Mouse (Mus musculus) neutrophil, adult 5-6 weeks (primary cell): ENCODE measurements around the gene Asna1. TPM values are rescaled to one million over a fixed set of nuclear protein-coding genes. Genes with fewer than 3 reads are reported as not detected.

ENCODE experiments used
- ATAC-seq: fragments of 151-379, 151-347 bp; 2 replicates; pipeline ENCODE4 v1.8.0; 2017; ENCODE audit warnings: mild to moderate bottlenecking, moderate TSS enrichment; ENCODE audit not compliant: insufficient number of reproducible peaks, poor library complexity, low FRiP score, severe bottlenecking; ENCODE audit errors: extremely low read depth
- total RNA-seq: library from RNA; stranded (forward); fragments of 200-1000 nt; gene quantifications from 2 replicates; pipeline ENCODE4 v1.2.3, GENCODE M21; 2017

Asna1 gene
- total RNA-seq, 1 experiment from 2014 or later, result 43.1 TPM

GRCm38 (mm10) chr8:84996978-84997377, 28.1 kb downstream of the Asna1 start:
- no peak for ATAC-seq

- no peak for ATAC-seq
Measured at GRCm38 (mm10) chr8:84995680-84996079, 29.4 kb downstream of the Asna1 start.

GRCm38 (mm10) chr8:84994375-84994774, 30.7 kb downstream of the Asna1 start:
- no peak for ATAC-seq

- ATAC-seq, result no peak
Measured at GRCm38 (mm10) chr8:84990836-84991235, 34.2 kb downstream of the Asna1 start.

- peak; percentile 73 for ATAC-seq
Measured at GRCm38 (mm10) chr8:84990349-84990748, 34.7 kb downstream of the Asna1 start, which contains the start of gene Hook2. Gene Hook2, plus strand, starts transcription at chr8:84990603.

GRCm38 (mm10) chr8:84989810-84990209, 35.3 kb downstream of the Asna1 start:
- peak; percentile 28 for ATAC-seq

- no peak for ATAC-seq
Measured at GRCm38 (mm10) chr8:84989311-84989731, 35.8 kb downstream of the Asna1 start.

GRCm38 (mm10) chr8:84987903-84988302, 37.2 kb downstream of the Asna1 start:
- no peak for ATAC-seq

- no peak for ATAC-seq
Measured at GRCm38 (mm10) chr8:84987388-84987787, 37.7 kb downstream of the Asna1 start.

- no peak for ATAC-seq
Measured at GRCm38 (mm10) chr8:84986379-84986945, 38.6 kb downstream of the Asna1 start.

GRCm38 (mm10) chr8:84985684-84986378, 39.2 kb downstream of the Asna1 start:
- ATAC-seq, result peak; percentile 55

GRCm38 (mm10) chr8:84985049-84985683, 39.9 kb downstream of the Asna1 start:
- ATAC-seq, result no peak

GRCm38 (mm10) chr8:84984294-84985048, 40.6 kb downstream of the Asna1 start:
- ATAC-seq, result no peak

- no peak for ATAC-seq
Measured at GRCm38 (mm10) chr8:84982499-84983011, 42.5 kb downstream of the Asna1 start.

GRCm38 (mm10) chr8:84981644-84982498, 43.2 kb downstream of the Asna1 start:
- ATAC-seq, result no peak

GRCm38 (mm10) chr8:84980622-84981358, 44.3 kb downstream of the Asna1 start:
- ATAC-seq, result no peak

- peak; percentile 42 for ATAC-seq
Measured at GRCm38 (mm10) chr8:84979599-84980421, 45.3 kb downstream of the Asna1 start.
